Mouse (Mus musculus): ENCODE data around the gene Plxnd1. TPM values are rescaled to one million over a fixed set of nuclear protein-coding genes. Genes with fewer than 3 reads are reported as not detected.
A peak's percentile ranks its signal among the peaks of the same experiment; 100 is the strongest.

Gene Plxnd1
- 12.0 and 12.2 TPM in 2 replicates for total RNA-seq (2017)

GRCm38 (mm10) chr6:115994877-115995520 lies at the start of gene Plxnd1:
Gene Plxnd1 (minus strand): TSS chr6:115995005.
- ATAC-seq (ENCODE audit: extremely low read depth, insufficient number of reproducible peaks, low FRiP score, poor library complexity, severe bottlenecking): peak; percentile 66

GRCm38 (mm10) chr6:116044039-116044438 lies 49.2 kb upstream of the Plxnd1 start:
- no peak for ATAC-seq (ENCODE audit: extremely low read depth, insufficient number of reproducible peaks, low FRiP score, poor library complexity, severe bottlenecking)

- no peak for ATAC-seq (ENCODE audit: extremely low read depth, insufficient number of reproducible peaks, low FRiP score, poor library complexity, severe bottlenecking)
Observed at GRCm38 (mm10) chr6:116038222-116038621, 43.4 kb upstream of the Plxnd1 start.

- ATAC-seq (ENCODE audit: extremely low read depth, insufficient number of reproducible peaks, low FRiP score, poor library complexity, severe bottlenecking): no peak
Observed at GRCm38 (mm10) chr6:116037281-116037831, 42.6 kb upstream of the Plxnd1 start.

GRCm38 (mm10) chr6:116036555-116036954 lies 41.8 kb upstream of the Plxnd1 start:
- no peak for ATAC-seq (ENCODE audit: extremely low read depth, insufficient number of reproducible peaks, low FRiP score, poor library complexity, severe bottlenecking)

- no peak for ATAC-seq (ENCODE audit: extremely low read depth, insufficient number of reproducible peaks, low FRiP score, poor library complexity, severe bottlenecking)
Observed at GRCm38 (mm10) chr6:116031052-116031451, 36.2 kb upstream of the Plxnd1 start.

GRCm38 (mm10) chr6:116024666-116025065 lies 29.9 kb upstream of the Plxnd1 start:
- ATAC-seq (ENCODE audit: extremely low read depth, insufficient number of reproducible peaks, low FRiP score, poor library complexity, severe bottlenecking): 0 out of 2 replicates have a peak, but pooled peaks have one; percentile 30

GRCm38 (mm10) chr6:116021961-116022485 lies 27.2 kb upstream of the Plxnd1 start:
- ATAC-seq (ENCODE audit: extremely low read depth, insufficient number of reproducible peaks, low FRiP score, poor library complexity, severe bottlenecking): peak; percentile 35; the same call in 1 of the 2 replicates

- no peak for ATAC-seq (ENCODE audit: extremely low read depth, insufficient number of reproducible peaks, low FRiP score, poor library complexity, severe bottlenecking)
Observed at GRCm38 (mm10) chr6:116015902-116016301, 21.1 kb upstream of the Plxnd1 start.

GRCm38 (mm10) chr6:116014111-116014510 lies 19.3 kb upstream of the Plxnd1 start:
- no peak for ATAC-seq (ENCODE audit: extremely low read depth, insufficient number of reproducible peaks, low FRiP score, poor library complexity, severe bottlenecking)

- ATAC-seq (ENCODE audit: extremely low read depth, insufficient number of reproducible peaks, low FRiP score, poor library complexity, severe bottlenecking): peak; percentile 55
Observed at GRCm38 (mm10) chr6:116013687-116014086, 18.9 kb upstream of the Plxnd1 start.

- ATAC-seq (ENCODE audit: extremely low read depth, insufficient number of reproducible peaks, low FRiP score, poor library complexity, severe bottlenecking): peak; percentile 50; the same call in 1 of the 2 replicates
Observed at GRCm38 (mm10) chr6:116010541-116010940, 15.7 kb upstream of the Plxnd1 start.

- no peak for ATAC-seq (ENCODE audit: extremely low read depth, insufficient number of reproducible peaks, low FRiP score, poor library complexity, severe bottlenecking)
Observed at GRCm38 (mm10) chr6:116009426-116009825, 14.6 kb upstream of the Plxnd1 start.

GRCm38 (mm10) chr6:116007561-116008173 lies 12.9 kb upstream of the Plxnd1 start:
- ATAC-seq (ENCODE audit: extremely low read depth, insufficient number of reproducible peaks, low FRiP score, poor library complexity, severe bottlenecking): peak; percentile 49

GRCm38 (mm10) chr6:116006731-116007130 lies 11.9 kb upstream of the Plxnd1 start:
- no peak for ATAC-seq (ENCODE audit: extremely low read depth, insufficient number of reproducible peaks, low FRiP score, poor library complexity, severe bottlenecking)

GRCm38 (mm10) chr6:116005959-116006288 lies 11.1 kb upstream of the Plxnd1 start:
- no peak for ATAC-seq (ENCODE audit: extremely low read depth, insufficient number of reproducible peaks, low FRiP score, poor library complexity, severe bottlenecking)

GRCm38 (mm10) chr6:116005275-116005958 lies 10.6 kb upstream of the Plxnd1 start:
- no peak for ATAC-seq (ENCODE audit: extremely low read depth, insufficient number of reproducible peaks, low FRiP score, poor library complexity, severe bottlenecking)

GRCm38 (mm10) chr6:116004716-116005115 lies 9.9 kb upstream of the Plxnd1 start:
- no peak for ATAC-seq (ENCODE audit: extremely low read depth, insufficient number of reproducible peaks, low FRiP score, poor library complexity, severe bottlenecking)

GRCm38 (mm10) chr6:116004069-116004468 lies 9.3 kb upstream of the Plxnd1 start:
- ATAC-seq (ENCODE audit: extremely low read depth, insufficient number of reproducible peaks, low FRiP score, poor library complexity, severe bottlenecking): no peak

- ATAC-seq (ENCODE audit: extremely low read depth, insufficient number of reproducible peaks, low FRiP score, poor library complexity, severe bottlenecking): no peak
Observed at GRCm38 (mm10) chr6:116003516-116003915, 8.7 kb upstream of the Plxnd1 start.
